Mouse (Mus musculus) megakaryocyte, embryonic 14.5 days (primary cell): ENCODE results near the gene Pik3c2a.

Experiments
- FLI1 ChIP-seq: IDR thresholded peaks from 2 replicates; pipeline ENCODE4 v1.6.1; 2012; ENCODE audit warnings: low read length, inconsistent platforms, mixed read lengths
- GATA1 ChIP-seq: IDR thresholded peaks from 3 replicates; pipeline ENCODE4 v1.6.1; 2012; ENCODE audit warnings: mixed read lengths, low read length, inconsistent platforms, borderline replicate concordance

DNA sequence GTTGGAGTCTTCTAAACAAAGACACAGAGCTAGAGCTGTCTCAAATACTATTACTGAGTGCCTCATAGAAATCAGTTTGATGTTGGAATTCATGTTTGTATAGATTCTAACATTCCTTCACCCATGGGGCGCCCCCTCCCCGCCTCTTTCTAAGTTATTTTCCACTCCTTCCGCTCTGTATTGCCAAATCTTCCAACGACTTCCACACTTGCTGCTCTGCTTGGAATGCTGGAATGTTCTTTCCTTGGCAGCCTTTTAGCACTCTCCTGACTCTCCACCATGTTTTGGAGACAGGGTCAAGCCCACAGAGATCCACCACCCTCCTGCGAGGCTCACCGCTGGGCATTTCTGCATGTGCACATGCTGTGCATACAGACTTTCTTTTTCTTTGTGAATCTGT is 14.1 kb upstream of the Pik3c2a start:
- TF ChIP-seq FLI1 (no peak), GATA1 (no peak)
